Mouse (Mus musculus): ENCODE results near the gene Cdk18.

- TF ChIP-seq CTCF (IDR thresholded peaks at IDR 0.05; ENCODE audit: low read depth) (no peak), EP300 (IDR thresholded peaks at IDR 0.05; ENCODE audit: low read depth) (no peak)
Observed at GRCm38 (mm10) chr1:132121895-132122294, 17.6 kb downstream of the Cdk18 start.
